Mouse (Mus musculus) embryonic facial prominence, embryonic 14.5 days (tissue): ENCODE data around the gene Tas1r3. TPM values are rescaled to one million over a fixed set of nuclear protein-coding genes. Genes with fewer than 3 reads are reported as not detected.

Source experiments
- ATAC-seq: fragments of 200-750 bp; cut with Nextera tagmentation; 2 replicates; pipeline ENCODE4 v1.8.0; 2017; ENCODE audit warnings: low read depth, moderate number of reproducible peaks, moderate TSS enrichment
- DNase-seq: peaks from one replicate; pipeline ENCODE4 v3.0.0-alpha.2; 2015; ENCODE audit warnings: low spot score
- H3K27ac ChIP-seq: fragments of 300-500 bp; sonication (generic); replicated peaks from 2 replicates; pipeline ENCODE4 v1.5.1; 2014; ENCODE audit warnings: low read depth, mild to moderate bottlenecking, low read length, moderate library complexity
- H3K27me3 ChIP-seq: fragments of 300-500 bp; sonication (generic); replicated peaks from 2 replicates; pipeline ENCODE4 v1.6.1; 2014; ENCODE audit warnings: low read length; ENCODE audit not compliant: control insufficient read depth, insufficient read depth
- H3K36me3 ChIP-seq: fragments of 300-500 bp; sonication (generic); 2 replicates; pipeline ENCODE4 v1.6.1; 2014; ENCODE audit warnings: low read length, mixed read lengths; ENCODE audit not compliant: control insufficient read depth, insufficient read depth
- H3K4me1 ChIP-seq: fragments of 300-500 bp; sonication (generic); 2 replicates; pipeline ENCODE4 v1.6.1; 2014; ENCODE audit warnings: antibody characterized with exemption, low read length; ENCODE audit not compliant: control insufficient read depth, insufficient read depth
- H3K4me2 ChIP-seq: fragments of 300-500 bp; sonication (generic); 2 replicates; pipeline ENCODE4 v1.6.1; 2014; ENCODE audit warnings: low read depth, mild to moderate bottlenecking, low read length, moderate library complexity, mixed read lengths
- H3K4me3 ChIP-seq: fragments of 300-500 bp; sonication (generic); 2 replicates; pipeline ENCODE4 v1.5.1; 2014; ENCODE audit warnings: low read depth, mild to moderate bottlenecking, low read length
- H3K9ac ChIP-seq: fragments of 300-500 bp; sonication (generic); 2 replicates; pipeline ENCODE4 v1.6.1; 2014; ENCODE audit warnings: low read depth, mild to moderate bottlenecking, low read length, moderate library complexity, mixed read lengths
- H3K9me3 ChIP-seq: fragments of 300-500 bp; sonication (generic); 2 replicates; pipeline ENCODE4 v1.6.1; 2016; ENCODE audit warnings: low read length; ENCODE audit not compliant: control insufficient read depth
- WGBS: fragments of 180-500 bp; shearing (Covaris S2); extraction: QIAGEN DNeasy Blood & Tissue Kit; methylation state at CpG from one replicate; pipeline ENCODE4 v1.1.7; 2014; 5-methylcytosine and 5-hydroxymethylcytosine counted together
- polyA plus RNA-seq: library from polyadenylated mRNA; unstranded; fragments of >200 nt; fragmentation: Nextera tagmentation; extraction: Ambion mirVana; gene quantifications from 2 replicates; pipeline ENCODE4 v1.2.1, GENCODE M21; 2014

The Tas1r3 gene
- polyA plus RNA-seq, 1 experiment from 2014 or later, result 0.36 TPM

DNA sequence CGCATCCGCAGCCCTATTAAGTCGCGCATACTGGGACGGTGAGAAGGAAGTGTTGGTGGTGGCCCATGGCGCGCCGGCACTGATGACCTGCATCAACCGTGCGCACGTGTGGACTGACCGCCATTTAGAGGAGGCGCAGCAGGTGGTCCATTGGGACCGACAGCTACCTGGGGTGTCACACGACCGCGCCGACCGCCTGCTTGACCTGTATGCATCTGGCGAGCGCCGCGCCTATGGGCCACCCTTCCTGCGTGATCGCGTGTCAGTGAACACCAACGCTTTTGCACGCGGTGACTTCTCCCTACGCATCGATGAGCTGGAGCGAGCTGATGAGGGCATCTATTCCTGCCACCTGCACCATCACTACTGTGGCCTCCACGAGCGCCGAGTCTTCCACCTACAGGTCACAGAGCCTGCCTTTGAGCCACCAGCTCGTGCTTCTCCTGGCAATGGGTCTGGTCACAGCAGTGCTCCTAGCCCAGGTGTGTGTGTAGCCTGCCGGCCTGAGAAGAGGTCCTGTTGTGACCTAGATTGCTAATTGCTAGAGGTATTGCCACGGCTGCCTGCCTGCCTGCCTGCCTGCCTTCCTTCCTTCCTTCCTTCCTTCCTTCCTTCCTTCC lies 21.4 kb downstream of the Tas1r3 start:
- 42% methylated on average over 38 of the region's 38 CpGs for WGBS
- Histone ChIP-seq H3K9ac (no peak overlapping the region), H3K27me3 (no peaks in the 10 kb centered on the region), H3K4me3 (peak overlapping the region; percentile 52), H3K27ac (no peak overlapping the region), H3K36me3 (peaks cover 14% of the 10 kb centered on the region; the same call in 1 of the 2 replicates), H3K4me2 (peak overlapping the region; percentile 94), H3K4me1 (peaks cover 34% of the 10 kb centered on the region), H3K9me3 (no peaks in the 10 kb centered on the region)
- no peak for DNase-seq
- no peak for ATAC-seq

- peak overlapping the region; percentile 52 for H3K4me3 ChIP-seq
- peaks cover 30% of the 10 kb centered on the region for H3K4me1 ChIP-seq
- peak overlapping the region; percentile 81 for H3K27ac ChIP-seq
Measured at GRCm38 (mm10) chr4:155841003-155841454, 22.1 kb downstream of the Tas1r3 start.

DNA sequence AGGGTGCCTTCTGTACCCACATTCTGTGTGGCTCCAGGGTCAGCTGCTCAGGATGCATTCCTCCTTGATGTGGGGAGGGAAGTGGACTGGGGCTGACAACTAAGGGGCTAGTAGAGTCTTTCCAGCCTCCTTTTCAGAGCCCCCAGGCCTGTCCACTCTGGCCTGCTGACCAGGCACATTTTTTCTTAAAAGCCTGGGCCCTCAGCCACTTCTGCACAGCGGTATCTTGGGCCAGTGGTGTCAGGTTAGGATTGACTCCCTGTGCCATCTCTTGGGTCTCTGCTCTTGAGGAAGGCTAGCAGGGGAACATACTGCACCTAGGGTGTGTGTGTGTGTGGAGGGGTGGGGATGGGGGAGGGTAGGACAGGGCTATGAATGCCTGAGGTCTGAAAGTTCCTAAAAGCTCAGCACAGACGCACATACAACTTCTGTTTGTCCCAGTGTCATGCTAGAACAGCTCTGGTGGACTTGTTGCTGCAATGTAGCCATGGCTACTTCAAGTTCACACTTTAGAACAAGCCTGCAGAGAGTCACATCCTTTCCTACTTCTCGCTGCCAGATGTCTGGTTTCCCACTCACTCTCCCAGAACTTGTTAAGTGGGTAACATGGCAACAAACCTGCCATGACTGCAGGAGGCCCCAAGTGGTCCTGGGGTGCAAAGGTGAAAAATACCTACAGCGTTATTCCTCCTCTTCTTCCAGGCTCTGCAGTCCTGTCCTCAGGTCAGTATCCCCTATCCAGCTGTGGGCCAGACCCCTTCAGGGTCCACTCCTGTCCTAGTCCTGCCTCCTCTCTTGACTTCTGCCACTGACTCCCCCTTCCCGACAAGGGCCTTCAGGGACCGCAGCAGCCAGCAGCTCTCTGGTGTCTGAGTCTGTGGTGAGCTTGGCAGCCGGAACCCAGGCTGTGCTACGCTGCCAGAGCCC lies 22.8 kb downstream of the Tas1r3 start:
- peak overlapping the region; percentile 94 for H3K4me2 ChIP-seq
- H3K27me3 ChIP-seq, result no peaks in the 10 kb centered on the region
- peak overlapping the region; percentile 69 for H3K9ac ChIP-seq
- ATAC-seq (no peak), DNase-seq (no peak)
- H3K4me1 ChIP-seq, result peaks cover 30% of the 10 kb centered on the region
- H3K36me3 ChIP-seq, result peaks cover 14% of the 10 kb centered on the region; the same call in 1 of the 2 replicates
- WGBS, result 4% methylated on average over 7 of the region's 8 CpGs
- peak overlapping the region; percentile 52 for H3K4me3 ChIP-seq
- H3K9me3 ChIP-seq, result no peaks in the 10 kb centered on the region
- peak overlapping the region; percentile 81 for H3K27ac ChIP-seq

More at GRCm38 (mm10) chr4:155841003-155841454, 22.1 kb downstream of the Tas1r3 start:
- Histone ChIP-seq H3K27me3 (no peaks in the 10 kb centered on the region), H3K9me3 (no peaks in the 10 kb centered on the region), H3K4me2 (peak overlapping the region; percentile 94), H3K36me3 (peaks cover 14% of the 10 kb centered on the region; the same call in 1 of the 2 replicates), H3K9ac (peak overlapping the region; percentile 69)
- ATAC-seq, result peak; percentile 58
- DNase-seq, result peak; percentile 89
- WGBS, result under 1% methylated on average over 31 of the region's 32 CpGs

- peak within 1 kb of the TSS; percentile 69 for H3K9ac ChIP-seq
- peak within 1 kb of the TSS; percentile 81 for H3K27ac ChIP-seq
- H3K4me1 ChIP-seq, result peaks cover 30% of the 10 kb centered on the region
- H3K9me3 ChIP-seq, result no peaks in the 10 kb centered on the region
- no peaks in the 10 kb centered on the region for H3K27me3 ChIP-seq
- WGBS, result 6% methylated on average over 16 of the region's 16 CpGs
- peak within 1 kb of the TSS; percentile 94 for H3K4me2 ChIP-seq
- H3K36me3 ChIP-seq, result peaks cover 14% of the 10 kb centered on the region; the same call in 1 of the 2 replicates
- DNase-seq, result peak; percentile 92
- peak; percentile 84 for ATAC-seq
- H3K4me3 ChIP-seq, result peak within 1 kb of the TSS; percentile 52
Measured at GRCm38 (mm10) chr4:155839483-155839910, 23.7 kb downstream of the Tas1r3 start, which contains the start of gene Mxra8. TSS of gene Mxra8 (plus strand) at chr4:155839680.

DNA sequence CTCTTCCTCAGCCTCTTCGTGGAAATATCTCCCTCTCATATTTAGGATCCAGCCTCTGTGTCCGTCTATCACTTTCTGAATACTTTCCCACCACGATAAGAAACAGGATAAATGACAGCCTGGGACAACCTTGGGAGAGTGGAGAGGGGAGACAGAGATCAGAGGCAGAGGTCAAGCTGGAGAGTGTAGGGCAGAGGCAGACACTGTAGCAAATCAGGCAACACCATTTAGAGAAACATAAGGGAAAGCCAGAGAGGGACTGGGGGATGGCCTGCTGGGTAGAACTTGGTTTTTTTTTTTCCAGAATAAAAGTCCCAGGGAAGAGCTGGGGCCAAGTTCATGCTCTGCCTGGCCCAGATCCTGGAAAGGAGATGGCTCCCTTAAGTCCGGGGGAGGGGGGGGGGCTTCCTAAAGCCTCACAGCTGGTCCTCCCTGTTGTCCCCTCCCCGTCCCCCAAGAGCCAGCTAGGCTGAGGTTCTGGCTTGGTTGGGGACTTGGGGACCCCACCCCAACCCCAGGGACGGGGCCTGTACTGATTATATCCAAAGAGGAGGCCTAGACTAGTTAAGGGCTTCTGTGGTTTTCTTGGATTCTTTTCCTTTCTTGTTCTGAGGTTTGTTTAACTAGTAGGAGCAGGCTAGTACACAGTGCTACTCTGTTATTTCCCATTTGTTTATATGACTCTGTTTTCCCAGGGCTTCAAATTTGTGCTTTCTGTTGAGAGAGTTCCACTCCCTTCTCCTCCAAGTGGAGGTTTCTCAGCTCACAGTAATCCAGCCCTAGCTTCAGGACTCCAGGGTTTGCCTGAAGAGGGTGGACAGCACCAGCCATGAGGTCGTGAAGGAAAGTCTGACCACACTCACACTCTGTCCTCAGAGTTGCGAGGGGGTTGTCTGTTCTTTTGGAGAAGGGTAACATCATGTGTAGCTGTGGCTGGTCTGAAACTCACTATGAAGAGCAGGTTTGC lies 24.7 kb downstream of the Tas1r3 start:
- H3K9ac ChIP-seq, result 0 out of 2 replicates have a peak overlapping the region, but pooled peaks have one; percentile 69
- no peak for ATAC-seq
- peak; percentile 64 for DNase-seq
- no peaks in the 10 kb centered on the region for H3K9me3 ChIP-seq
- H3K27me3 ChIP-seq, result no peaks in the 10 kb centered on the region
- no peak overlapping the region for H3K4me3 ChIP-seq
- H3K27ac ChIP-seq, result peak overlapping the region; percentile 81
- WGBS, result 60% methylated on average over 8 of the region's 8 CpGs
- H3K4me2 ChIP-seq, result peak overlapping the region; percentile 94
- H3K36me3 ChIP-seq, result peaks cover 9% of the 10 kb centered on the region; the same call in 1 of the 2 replicates
- H3K4me1 ChIP-seq, result peaks cover 36% of the 10 kb centered on the region

GRCm38 (mm10) chr4:155837404-155838010 lies 25.7 kb downstream of the Tas1r3 start:
- peak overlapping the region; percentile 18; the same call in 1 of the 2 replicates for H3K4me2 ChIP-seq
- no peaks in the 10 kb centered on the region for H3K9me3 ChIP-seq
- peak; percentile 56 for DNase-seq
- no peak for ATAC-seq
- no peaks in the 10 kb centered on the region for H3K27me3 ChIP-seq
- peaks cover 16% of the 10 kb centered on the region for H3K36me3 ChIP-seq
- 0 out of 2 replicates have a peak overlapping the region, but pooled peaks have one; percentile 25 for H3K9ac ChIP-seq
- WGBS, result 75% methylated on average over 11 of the region's 11 CpGs
- H3K4me3 ChIP-seq, result no peak overlapping the region
- H3K27ac ChIP-seq, result peak overlapping the region; percentile 81
- H3K4me1 ChIP-seq, result peaks cover 39% of the 10 kb centered on the region

DNA sequence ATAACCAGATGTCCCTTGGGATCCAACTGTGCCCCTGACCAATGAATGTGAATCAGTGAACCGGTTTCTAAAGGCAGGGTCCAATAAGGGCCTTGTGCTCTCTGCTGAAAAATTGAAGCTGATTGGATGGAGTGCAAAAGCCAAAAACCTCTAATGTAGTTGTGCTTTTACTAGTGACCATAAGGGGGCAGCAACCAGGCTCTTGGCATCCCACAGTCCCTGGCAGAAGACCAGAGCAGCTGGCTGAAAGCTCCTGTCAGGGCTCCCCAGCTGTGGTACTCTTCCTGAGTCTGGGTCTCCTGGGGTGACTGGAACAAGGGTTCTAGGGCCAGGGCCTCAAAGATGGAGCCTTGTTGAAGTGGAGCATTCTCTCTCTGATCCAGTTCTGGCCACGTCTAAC lies 29.3 kb downstream of the Tas1r3 start:
- no peaks in the 10 kb centered on the region for H3K27me3 ChIP-seq
- peak overlapping the region; percentile 46 for H3K27ac ChIP-seq
- H3K9ac ChIP-seq, result no peak overlapping the region
- H3K4me1 ChIP-seq, result peaks cover 27% of the 10 kb centered on the region
- H3K4me3 ChIP-seq, result no peak overlapping the region
- ATAC-seq (peak; percentile 42), DNase-seq (peak; percentile 93)
- H3K36me3 ChIP-seq, result peaks cover 10% of the 10 kb centered on the region
- H3K9me3 ChIP-seq, result no peaks in the 10 kb centered on the region
- WGBS, result 33% methylated on average over 2 of the region's 2 CpGs
- H3K4me2 ChIP-seq, result no peak overlapping the region
